Mouse (Mus musculus): ENCODE results near the gene Ccdc82.

Ccdc82 gene

DNA sequence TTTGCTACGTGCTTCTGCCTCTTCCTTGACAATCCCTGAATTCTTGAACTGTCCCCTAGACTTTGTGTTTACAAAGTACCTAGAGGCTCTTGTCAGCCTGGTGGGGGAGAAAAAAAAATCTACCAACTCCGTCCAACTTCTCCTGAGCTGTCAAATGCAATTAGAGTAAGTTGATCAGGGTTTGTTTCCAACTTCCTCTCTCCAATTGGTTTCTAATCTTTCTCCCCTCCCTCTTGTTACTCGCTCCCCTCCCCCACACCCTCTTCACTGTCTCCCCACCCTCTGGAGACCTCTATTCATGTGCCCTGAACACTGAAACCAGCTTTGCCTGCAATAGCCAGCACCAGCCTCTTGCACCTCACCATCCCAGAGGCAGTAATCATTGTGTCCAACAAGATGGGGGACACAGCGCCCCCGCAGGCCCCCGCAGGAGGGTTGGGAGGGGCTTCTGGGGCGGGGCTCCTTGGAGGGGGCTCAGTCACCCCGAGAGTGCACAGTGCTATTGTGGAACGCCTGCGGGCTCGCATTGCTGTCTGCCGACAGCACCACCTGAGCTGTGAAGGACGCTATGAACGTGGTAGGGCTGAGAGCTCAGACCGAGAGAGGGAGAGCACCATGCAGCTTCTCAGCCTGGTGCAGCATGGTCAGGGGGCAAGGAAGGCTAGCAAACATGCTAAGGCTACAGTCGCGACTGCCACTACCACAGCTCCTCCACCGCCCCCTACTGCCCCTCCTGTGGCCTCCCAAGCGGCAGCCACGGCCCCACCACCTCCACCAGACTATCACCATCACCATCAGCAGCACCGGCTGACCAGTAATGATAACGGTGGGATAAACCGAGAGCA, 51.1 kb downstream of the Ccdc82 start, which contains the start of gene Maml2:
Maml2 (plus strand) TSS at position 290 of the 845 bp plus-strand sequence.
- in situ Hi-C loops (cut with MboI; ENCODE audit: unreplicated experiment in 2 of 2): no loop called here

DNA sequence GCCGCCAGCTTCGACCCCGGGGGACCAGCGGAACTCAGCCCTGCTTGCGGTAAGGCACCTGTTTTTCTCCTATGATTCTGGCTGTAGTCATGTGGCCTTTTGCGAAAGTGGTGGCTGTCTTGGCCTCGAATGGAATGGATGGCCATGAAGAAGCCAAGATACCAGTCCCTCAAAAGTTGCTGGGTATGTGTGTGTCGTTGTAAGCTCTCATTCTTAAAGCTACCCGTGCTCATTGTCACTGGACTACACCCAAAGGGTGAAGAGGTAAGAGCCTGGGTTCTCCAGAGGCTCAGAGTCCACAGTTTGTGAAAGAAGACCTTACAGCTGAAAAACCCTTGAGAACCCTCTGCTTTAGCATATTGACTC, 51.7 kb downstream of the Ccdc82 start:
- in situ Hi-C loops (cut with MboI; ENCODE audit: unreplicated experiment in 2 of 2): no loop called here

- in situ Hi-C loops (cut with MboI; ENCODE audit: unreplicated experiment in 2 of 2): no loop called here
Measured at GRCm38 (mm10) chr9:13299190-13299589, 52.4 kb downstream of the Ccdc82 start.

- in situ Hi-C loops (cut with MboI; ENCODE audit: unreplicated experiment in 2 of 2): no loop called here
Measured at GRCm38 (mm10) chr9:13300041-13300441, 53.3 kb downstream of the Ccdc82 start.

DNA sequence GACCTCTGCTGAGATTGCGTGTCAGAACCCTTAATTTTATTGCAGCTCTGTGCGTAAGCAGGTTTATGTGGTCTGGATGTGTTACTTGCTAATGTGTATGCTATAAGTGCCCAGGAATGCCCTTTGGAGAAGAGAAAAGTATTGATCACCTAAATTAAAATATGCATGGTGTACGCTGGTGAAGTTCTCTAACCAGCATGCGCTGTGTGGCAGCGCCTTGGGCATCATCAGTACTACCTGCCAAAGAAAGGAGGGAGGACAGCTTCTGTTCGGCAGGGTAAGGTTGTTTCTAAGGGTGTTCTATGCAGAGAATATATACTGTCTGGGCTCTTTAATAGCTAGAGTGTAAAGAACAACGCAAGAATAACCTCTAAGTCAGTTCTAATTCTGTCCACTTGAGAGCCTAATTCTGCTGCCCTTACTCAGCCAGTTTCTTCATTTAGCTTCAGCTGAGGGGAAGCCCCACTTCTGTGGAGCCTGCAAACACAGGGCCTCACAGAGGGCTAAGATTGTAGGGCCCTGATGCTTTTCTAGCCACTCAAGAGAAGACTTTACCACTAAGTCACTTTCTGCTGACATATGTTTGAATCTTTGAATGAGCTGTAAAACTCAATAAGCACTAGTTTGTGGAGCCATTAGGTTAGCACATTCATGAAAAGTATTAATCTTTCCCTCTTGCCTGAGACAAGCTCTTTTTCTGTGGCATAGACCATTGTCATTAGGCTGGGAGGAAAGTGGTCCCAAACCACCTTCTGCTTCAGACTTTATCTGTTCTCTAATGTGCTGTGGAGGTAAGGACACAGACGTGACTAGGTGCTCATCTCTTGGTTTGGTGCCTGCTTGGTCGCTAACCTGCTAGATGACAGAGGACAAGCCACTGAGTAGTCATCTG, 54.4 kb downstream of the Ccdc82 start:
- in situ Hi-C loops (cut with MboI; ENCODE audit: unreplicated experiment in 2 of 2): no loop called here

- in situ Hi-C loops (cut with MboI; ENCODE audit: unreplicated experiment in 2 of 2): no loop called here
Measured at GRCm38 (mm10) chr9:13302183-13302825, 55.5 kb downstream of the Ccdc82 start.

GRCm38 (mm10) chr9:13303099-13303771, 56.5 kb downstream of the Ccdc82 start:
- in situ Hi-C loops (cut with MboI; ENCODE audit: unreplicated experiment in 2 of 2): no loop called here

- in situ Hi-C loops (cut with MboI; ENCODE audit: unreplicated experiment in 2 of 2): no loop called here
Measured at GRCm38 (mm10) chr9:13303976-13304375, 57.2 kb downstream of the Ccdc82 start.

DNA sequence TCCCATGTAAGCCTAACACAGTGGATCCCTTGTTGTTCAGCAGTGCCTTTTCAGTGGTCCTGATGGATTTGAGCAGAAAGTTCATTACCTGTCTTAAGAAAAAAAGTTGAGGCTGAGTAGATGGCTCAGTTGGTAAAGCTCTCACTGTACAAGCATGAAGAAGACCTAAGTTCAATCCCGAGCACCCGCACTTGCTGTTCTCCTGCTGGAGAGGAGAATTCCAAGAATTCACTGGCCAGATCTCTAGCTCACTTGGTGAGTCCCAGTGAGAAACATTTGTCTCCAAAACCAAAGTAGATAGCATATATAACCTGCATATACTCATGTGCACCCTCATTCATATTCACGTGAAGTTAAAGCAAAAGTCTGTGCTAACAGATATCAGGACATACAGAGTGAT, 59.7 kb downstream of the Ccdc82 start:
- in situ Hi-C loops (cut with MboI; ENCODE audit: unreplicated experiment in 2 of 2): no loop called here

- in situ Hi-C loops (cut with MboI; ENCODE audit: unreplicated experiment in 2 of 2): no loop called here
Measured at GRCm38 (mm10) chr9:13307226-13307625, 60.5 kb downstream of the Ccdc82 start.

DNA sequence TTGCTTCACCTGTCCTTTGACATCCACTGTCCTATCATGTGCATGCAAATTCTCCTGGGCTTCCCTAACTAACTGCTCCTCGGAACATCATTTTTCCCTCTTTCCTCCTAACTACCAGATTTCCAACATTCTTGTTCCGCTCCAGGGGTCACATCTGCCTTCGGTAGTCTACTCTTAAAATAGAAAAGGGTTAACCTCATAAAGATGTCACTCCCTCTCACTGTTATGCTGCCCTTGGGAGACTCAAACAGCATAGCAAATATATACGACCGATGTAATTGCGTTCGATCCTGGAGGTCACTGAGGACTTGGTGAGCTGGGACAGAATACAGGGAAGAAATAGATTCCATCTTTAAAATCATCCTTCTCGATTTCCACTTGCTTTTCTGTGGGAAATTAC, 62.0 kb downstream of the Ccdc82 start:
- in situ Hi-C loops (cut with MboI; ENCODE audit: unreplicated experiment in 2 of 2): no loop called here

DNA sequence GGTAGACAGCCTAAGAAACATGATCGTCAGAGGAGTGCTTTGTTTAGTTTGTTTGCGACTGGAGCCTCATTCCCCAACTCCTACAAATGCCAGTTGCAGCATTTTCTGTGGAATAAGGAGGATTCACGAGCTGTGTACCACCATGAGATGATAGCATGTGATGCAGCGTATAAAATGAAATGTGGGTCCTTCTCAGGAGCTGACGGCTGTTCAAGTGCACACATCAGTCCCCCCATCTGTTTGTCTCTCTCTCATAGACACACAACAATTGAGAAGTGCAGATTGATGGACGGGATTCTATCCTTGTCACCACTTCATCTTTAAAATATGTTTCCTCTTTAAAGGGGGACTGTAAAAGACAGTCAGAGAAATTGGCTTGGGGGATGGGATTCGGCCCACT, 63.1 kb downstream of the Ccdc82 start:
- in situ Hi-C loops (cut with MboI; ENCODE audit: unreplicated experiment in 2 of 2): no loop called here

DNA sequence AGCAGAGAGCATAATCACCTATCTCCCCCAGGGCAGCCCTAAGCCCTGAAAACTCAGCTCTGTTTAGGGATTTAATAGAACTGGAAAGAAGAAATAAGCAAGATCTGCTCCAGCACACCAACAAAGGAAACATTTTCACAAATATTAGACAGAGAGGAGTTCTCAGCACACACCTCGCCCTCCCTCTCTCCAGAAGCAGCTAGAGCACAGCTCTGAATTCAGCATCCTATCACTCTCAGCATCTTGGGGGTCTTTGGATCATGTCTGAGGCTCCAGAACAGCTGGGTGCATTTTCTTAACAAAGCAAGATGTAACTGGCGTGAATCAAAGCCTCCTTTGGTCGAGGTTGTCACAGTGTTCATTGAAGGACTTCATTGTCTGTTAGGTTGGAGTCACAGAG, 63.5 kb downstream of the Ccdc82 start:
- in situ Hi-C loops (cut with MboI; ENCODE audit: unreplicated experiment in 2 of 2): no loop called here

DNA sequence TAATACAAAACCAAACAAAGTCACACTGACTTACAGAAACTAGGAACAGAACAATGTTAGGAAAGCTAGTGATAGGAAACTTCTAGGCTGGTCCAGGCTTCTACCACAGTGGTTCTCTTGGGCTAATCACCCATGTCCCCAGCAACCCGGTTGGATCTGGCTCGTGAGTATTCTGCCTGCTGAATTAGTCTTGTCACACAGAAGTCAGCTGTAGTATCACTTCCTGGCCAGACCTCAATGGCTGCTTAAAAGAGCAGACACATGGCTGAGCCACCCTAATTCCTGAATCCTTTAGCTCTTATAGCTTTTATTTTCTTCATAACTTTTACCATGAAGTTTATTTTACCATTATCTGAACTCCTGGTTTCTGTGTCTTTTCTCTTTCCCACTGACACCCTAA, 64.3 kb downstream of the Ccdc82 start:
- in situ Hi-C loops (cut with MboI; ENCODE audit: unreplicated experiment in 2 of 2): no loop called here

- in situ Hi-C loops (cut with MboI; ENCODE audit: unreplicated experiment in 2 of 2): no loop called here
Measured at GRCm38 (mm10) chr9:13313923-13314322, 67.2 kb downstream of the Ccdc82 start.

- in situ Hi-C loops (cut with MboI; ENCODE audit: unreplicated experiment in 2 of 2): no loop called here
Measured at GRCm38 (mm10) chr9:13314577-13315004, 67.8 kb downstream of the Ccdc82 start.

GRCm38 (mm10) chr9:13315393-13315792, 68.6 kb downstream of the Ccdc82 start:
- in situ Hi-C loops (cut with MboI; ENCODE audit: unreplicated experiment in 2 of 2): no loop called here

GRCm38 (mm10) chr9:13319566-13319965, 72.8 kb downstream of the Ccdc82 start:
- in situ Hi-C loops (cut with MboI; ENCODE audit: unreplicated experiment in 2 of 2): no loop called here

- in situ Hi-C loops (cut with MboI; ENCODE audit: unreplicated experiment in 2 of 2): no loop called here
Measured at GRCm38 (mm10) chr9:13320800-13321364, 74.1 kb downstream of the Ccdc82 start.

- in situ Hi-C loops (cut with MboI; ENCODE audit: unreplicated experiment in 2 of 2): no loop called here
Measured at GRCm38 (mm10) chr9:13323074-13323473, 76.3 kb downstream of the Ccdc82 start.
